Mouse (Mus musculus) kidney, postnatal 0 days (tissue): Measurements from ENCODE around the gene Btd. TPM values are rescaled to one million over a fixed set of nuclear protein-coding genes. Genes with fewer than 3 reads are reported as not detected.

Experiments used
- ATAC-seq: fragments of 200-750 bp; cut with Nextera tagmentation; replicated peaks from 2 replicates; pipeline ENCODE4 v1.8.0; 2017; ENCODE audit warnings: low read depth, moderate number of reproducible peaks, moderate TSS enrichment, moderate library complexity; ENCODE audit not compliant: low FRiP score
- DNase-seq: peaks from one replicate; pipeline ENCODE4 v3.0.0-alpha.2; 2016; ENCODE audit warnings: low spot score
- H3K27ac ChIP-seq: fragments of 300-500 bp; sonication (generic); 2 replicates; pipeline ENCODE4 v1.5.1; 2014; ENCODE audit warnings: mild to moderate bottlenecking
- H3K27me3 ChIP-seq: fragments of 300-500 bp; sonication (generic); 2 replicates; pipeline ENCODE4 v1.6.1; 2014; ENCODE audit warnings: low read length, mixed read lengths; ENCODE audit not compliant: insufficient read depth
- H3K36me3 ChIP-seq: fragments of 300-500 bp; sonication (generic); 2 replicates; pipeline ENCODE4 v1.6.1; 2014; ENCODE audit warnings: low read length, mixed read lengths; ENCODE audit not compliant: insufficient read depth
- H3K4me1 ChIP-seq: fragments of 300-500 bp; sonication (generic); replicated peaks from 2 replicates; pipeline ENCODE4 v1.6.1; 2014; ENCODE audit warnings: antibody characterized with exemption, low read length, mixed read lengths; ENCODE audit not compliant: insufficient read depth
- H3K4me2 ChIP-seq: fragments of 300-500 bp; sonication (generic); 2 replicates; pipeline ENCODE4 v1.6.1; 2014; ENCODE audit warnings: mild to moderate bottlenecking, low read length, moderate library complexity, mixed read lengths
- H3K4me3 ChIP-seq: fragments of 300-500 bp; sonication (generic); replicated peaks from 2 replicates; pipeline ENCODE4 v1.5.1; 2014; ENCODE audit warnings: low read depth, low read length
- H3K9ac ChIP-seq: fragments of 300-500 bp; sonication (generic); 2 replicates; pipeline ENCODE4 v1.6.1; 2014; ENCODE audit warnings: low read depth, low read length
- H3K9me3 ChIP-seq: fragments of 300-500 bp; sonication (generic); replicated peaks from 2 replicates; pipeline ENCODE4 v1.6.1; 2016; ENCODE audit warnings: low read length, inconsistent platforms, mixed read lengths
- CTCF ChIP-seq: IDR thresholded peaks from 2 replicates; pipeline ENCODE4 v1.5.1; 2016; ENCODE audit warnings: antibody characterized with exemption, low read depth, mild to moderate bottlenecking, moderate library complexity
- WGBS: fragments of 180-500 bp; shearing (Covaris S2); extraction: QIAGEN DNeasy Blood & Tissue Kit; methylation state at CpG from one replicate; pipeline ENCODE4 v1.1.7; 2014; 5-methylcytosine and 5-hydroxymethylcytosine counted together
- polyA plus RNA-seq: library from polyadenylated mRNA; unstranded; fragments of >200 nt; fragmentation: Nextera tagmentation; extraction: Ambion mirVana; gene quantifications from 2 replicates; pipeline ENCODE4 v1.2.1, GENCODE M21; 2015

The Btd gene
- polyA plus RNA-seq, 1 experiment from 2014 or later, result 60.6 TPM

- 26% methylated on average over 9 of the region's 9 CpGs for WGBS
- Histone ChIP-seq H3K27me3 (no peaks in the 10 kb centered on the region), H3K27ac (peak overlapping the region; percentile 97), H3K4me1 (peaks cover 52% of the 10 kb centered on the region), H3K4me2 (peak overlapping the region; percentile 68), H3K9me3 (no peaks in the 10 kb centered on the region), H3K36me3 (peaks cover 7% of the 10 kb centered on the region; the same call in 1 of the 2 replicates), H3K9ac (peak overlapping the region; percentile 62; the same call in 1 of the 2 replicates), H3K4me3 (peak overlapping the region; percentile 33)
- ATAC-seq (0 out of 2 replicates have a peak, but pooled peaks have one; percentile 12), DNase-seq (peak; percentile 85)
- TF ChIP-seq CTCF, result no peak
Measured at GRCm38 (mm10) chr14:31662555-31663211, 21.9 kb downstream of the Btd start.

GRCm38 (mm10) chr14:31663376-31664099 is 22.7 kb downstream of the Btd start:
- Histone ChIP-seq H3K4me3 (no peak overlapping the region), H3K9ac (no peak overlapping the region), H3K4me2 (0 out of 2 replicates have a peak overlapping the region, but pooled peaks have one; percentile 68), H3K27ac (peak overlapping the region; percentile 97), H3K9me3 (no peaks in the 10 kb centered on the region), H3K27me3 (no peaks in the 10 kb centered on the region), H3K4me1 (peaks cover 49% of the 10 kb centered on the region), H3K36me3 (peaks cover 7% of the 10 kb centered on the region; the same call in 1 of the 2 replicates)
- WGBS, result 82% methylated on average over 13 of the region's 13 CpGs
- no peak for ATAC-seq
- no peak for TF ChIP-seq CTCF
- DNase-seq, result no peak

- H3K9me3 ChIP-seq, result no peaks in the 10 kb centered on the region
- no peak overlapping the region for H3K9ac ChIP-seq
- 50% methylated on average over 18 of the region's 18 CpGs for WGBS
- DNase-seq (peak; percentile 39), ATAC-seq (no peak)
- peaks cover 7% of the 10 kb centered on the region; the same call in 1 of the 2 replicates for H3K36me3 ChIP-seq
- H3K4me3 ChIP-seq, result no peak overlapping the region
- H3K4me1 ChIP-seq, result peaks cover 41% of the 10 kb centered on the region
- H3K4me2 ChIP-seq, result no peak overlapping the region
- TF ChIP-seq CTCF, result no peak
- peak overlapping the region; percentile 97 for H3K27ac ChIP-seq
- H3K27me3 ChIP-seq, result no peaks in the 10 kb centered on the region
Measured at GRCm38 (mm10) chr14:31664100-31664902, 23.5 kb downstream of the Btd start.

DNA sequence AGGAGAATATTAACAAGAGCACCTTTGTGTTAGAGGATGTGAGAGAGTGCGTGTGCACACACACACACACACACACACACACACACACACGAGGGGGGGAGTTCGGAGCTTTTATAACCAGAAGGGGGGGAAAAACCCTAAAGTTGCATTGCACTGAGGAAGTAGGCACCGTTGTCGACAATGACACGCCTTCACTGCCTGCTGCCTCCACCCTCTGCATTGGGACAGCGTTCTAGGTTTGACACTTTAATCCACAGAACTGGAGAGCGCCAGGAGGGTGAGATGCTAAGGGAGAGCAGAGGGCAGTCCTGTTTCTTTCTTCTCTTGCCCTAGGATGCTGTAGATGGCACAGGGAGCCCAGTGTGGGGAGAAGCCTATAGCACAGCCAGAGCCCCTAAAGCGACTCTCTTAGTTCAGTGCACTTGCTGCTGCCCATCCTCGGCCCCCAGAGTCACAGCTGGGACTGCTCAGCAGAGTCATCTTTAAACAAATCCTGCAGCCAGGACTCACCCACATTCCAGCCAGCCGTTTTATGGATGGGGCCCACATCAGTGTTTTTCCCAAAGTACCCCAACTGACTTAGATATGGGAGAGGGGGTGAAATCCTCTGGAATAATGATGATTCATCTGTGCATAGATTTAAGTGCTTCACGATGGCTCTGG is 24.2 kb downstream of the Btd start:
- no peaks in the 10 kb centered on the region for H3K9me3 ChIP-seq
- no peak overlapping the region for H3K4me3 ChIP-seq
- H3K9ac ChIP-seq, result no peak overlapping the region
- TF ChIP-seq CTCF, result no peak
- H3K36me3 ChIP-seq, result peaks cover 7% of the 10 kb centered on the region; the same call in 1 of the 2 replicates
- WGBS, result 59% methylated on average over 12 of the region's 12 CpGs
- DNase-seq (no peak), ATAC-seq (no peak)
- no peaks in the 10 kb centered on the region for H3K27me3 ChIP-seq
- H3K4me2 ChIP-seq, result no peak overlapping the region
- H3K4me1 ChIP-seq, result peaks cover 37% of the 10 kb centered on the region
- no peak overlapping the region for H3K27ac ChIP-seq

DNA sequence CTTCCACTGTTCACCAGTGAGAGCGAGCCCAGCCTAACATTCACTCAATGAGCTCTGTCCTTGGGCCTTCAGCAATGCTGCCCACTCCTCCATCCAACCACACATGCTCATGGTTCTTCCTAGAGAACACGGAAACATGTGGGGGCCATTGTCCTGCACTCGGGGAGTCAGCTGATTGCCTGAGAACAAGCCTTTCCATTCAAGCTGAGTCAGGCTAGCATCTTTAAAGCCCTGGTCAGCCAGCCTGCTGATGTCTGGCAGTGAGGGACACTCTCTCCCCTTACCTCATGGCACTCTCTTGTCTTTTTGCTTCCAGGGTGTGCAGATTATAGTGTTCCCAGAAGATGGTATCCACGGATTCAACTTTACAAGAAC is 24.7 kb downstream of the Btd start:
- Histone ChIP-seq H3K4me3 (no peak overlapping the region), H3K9ac (no peak overlapping the region), H3K4me2 (no peak overlapping the region), H3K27me3 (no peaks in the 10 kb centered on the region), H3K4me1 (peaks cover 32% of the 10 kb centered on the region), H3K36me3 (peaks cover 7% of the 10 kb centered on the region; the same call in 1 of the 2 replicates), H3K9me3 (no peaks in the 10 kb centered on the region), H3K27ac (no peak overlapping the region)
- ATAC-seq (no peak), DNase-seq (no peak)
- 82% methylated on average over 4 of the region's 4 CpGs for WGBS
- no peak for TF ChIP-seq CTCF
